20 mouse cellular contexts compared by ENCODE assay signal in genomic region chr4:141996880-141997279, GRCm38 (mm10). TPM values are rescaled to one million over a fixed set of nuclear protein-coding genes. Genes with fewer than 3 reads are reported as not detected.
"Had no signal": no experiment of that assay in that cellular context is flagged by ENCODE, and none has a peak within 500 bp of the region (broad histone marks: within the 10 kb centered on the region; RNA-seq: fewer than 3 reads in every experiment).

No protein-coding gene starts in this region.

- H3K27ac ChIP-seq: liver, embryonic 15.5 days; midbrain, embryonic 10.5 days; midbrain, embryonic 12.5 days; neural tube, embryonic 13.5 days; neural tube, embryonic 15.5 days had no signal

- H3K9ac ChIP-seq: liver, embryonic 15.5 days; liver, postnatal 0 days; lung, embryonic 14.5 days; midbrain, embryonic 12.5 days; neural tube, embryonic 13.5 days; neural tube, embryonic 15.5 days had no signal

- H3K9me3 ChIP-seq: liver, embryonic 15.5 days; midbrain, embryonic 10.5 days; midbrain, embryonic 12.5 days; neural tube, embryonic 13.5 days; neural tube, embryonic 15.5 days had no signal

- H3K4me3 ChIP-seq: liver, embryonic 15.5 days; midbrain, embryonic 10.5 days; midbrain, embryonic 12.5 days; myocyte; neural tube, embryonic 13.5 days; neural tube, embryonic 15.5 days had no signal

- H3K36me3 ChIP-seq: liver, embryonic 15.5 days; midbrain, embryonic 10.5 days; midbrain, embryonic 12.5 days; neural tube, embryonic 13.5 days; neural tube, embryonic 15.5 days had no signal

- H3K27me3 ChIP-seq: liver, embryonic 15.5 days; neural tube, embryonic 13.5 days; neural tube, embryonic 15.5 days had no signal

- H3K4me2 ChIP-seq: liver, embryonic 15.5 days; lung, embryonic 14.5 days; midbrain, embryonic 12.5 days; neural tube, embryonic 13.5 days; neural tube, embryonic 15.5 days had no signal

- DNase-seq: liver, postnatal 0 days; lung, embryonic 14.5 days; lung, postnatal 10 days; lung, postnatal 4 days; retina, postnatal 1 day; right cerebral cortex, adult 18-20 months; right cerebral cortex, postnatal 25 days; right cerebral cortex, postnatal 4 days; thymus, adult 18-20 months; thymus, postnatal 14 days; thymus, postnatal 36 days had no signal

- ATAC-seq: liver, postnatal 0 days; midbrain, embryonic 16.5 days had no signal

RNA-seq across cellular contexts. Expression of gene Fhad1, which starts 18.0 kb away (rescaled TPM):
- total RNA-seq: megakaryocyte, adult 5-6 weeks; megakaryocyte-erythroid progenitor cell, adult 5-6 weeks had no signal
